In genomic region chr11:68213896-68214295, GRCm38 (mm10) we compare ENCODE assay signal across 15 mouse cellular contexts.
DNase-seq lines count a peak whose midpoint lies in the region; ATAC-seq and TF ChIP-seq lines count a peak whose summit lies in the region.
"Had no signal": no experiment of that assay in that cellular context is flagged by ENCODE, and none has a peak within 500 bp of the region (broad histone marks: within the 10 kb centered on the region; RNA-seq: fewer than 3 reads in every experiment).

No protein-coding gene starts in this region.

- H3K4me3 ChIP-seq in forebrain, embryonic 12.5 days (replicated peaks) = no peak overlapping the region
- no peak overlapping the region for H3K4me3 ChIP-seq in forebrain, postnatal 0 days (ENCODE audit: low read depth, low read length)

- no peak overlapping the region for H3K4me2 ChIP-seq in forebrain, embryonic 12.5 days
- H3K4me2 ChIP-seq in forebrain, postnatal 0 days (ENCODE audit: low read depth) = no peak overlapping the region
- H3K4me2 ChIP-seq: liver, embryonic 11.5 days had no signal

- H3K27ac ChIP-seq in forebrain, embryonic 12.5 days = peak overlapping the region; percentile 86
- no peak overlapping the region for H3K27ac ChIP-seq in forebrain, postnatal 0 days (ENCODE audit: low read depth, low read length)
- H3K27ac ChIP-seq: stomach, postnatal 0 days had no signal

- no peak for DNase-seq in forebrain, postnatal 0 days
- peak; percentile 48 for DNase-seq in kidney, postnatal 14 days
- DNase-seq in kidney, postnatal 10 days = no peak
- DNase-seq in thymus, postnatal 4 days = peak; percentile 48
- DNase-seq in thymus, postnatal 25 days = no peak
- no peak for DNase-seq in layer of hippocampus, postnatal 10 days (ENCODE audit: low spot score in 2 of 2)
- DNase-seq in adrenal gland, adult (ENCODE audit: inconsistent age in 2 of 2, low spot score in 1 of 2) = no peak
- DNase-seq: adrenal gland, postnatal 14 days; cerebellum, adult 2 months; heart, postnatal 10 days; lung, postnatal 4 days; right cerebral cortex, postnatal 4 days had no signal

- H3K36me3 ChIP-seq in forebrain, embryonic 12.5 days (replicated peaks) = 0 out of 2 replicates have a peak, but pooled peaks cover 5% of the 10 kb centered on the region
- H3K36me3 ChIP-seq in forebrain, postnatal 0 days (ENCODE audit: insufficient read depth) = no peaks in the 10 kb centered on the region

- peaks cover 3% of the 10 kb centered on the region; the same call in 1 of the 2 replicates for H3K27me3 ChIP-seq in forebrain, embryonic 12.5 days
- H3K27me3 ChIP-seq in forebrain, postnatal 0 days (ENCODE audit: insufficient read depth, low read length) = no peaks in the 10 kb centered on the region

- ATAC-seq in forebrain, embryonic 12.5 days (ENCODE audit: low FRiP score) = no peak
- no peak for ATAC-seq in forebrain, postnatal 0 days

- TF ChIP-seq CTCF in forebrain, postnatal 0 days (IDR thresholded peaks at IDR 0.05; ENCODE audit: low read depth) = no peak

- no peaks in the 10 kb centered on the region for H3K9me3 ChIP-seq in forebrain, embryonic 12.5 days
- H3K9me3 ChIP-seq in forebrain, postnatal 0 days (ENCODE audit: low read length) = no peaks in the 10 kb centered on the region

- H3K4me1 ChIP-seq in forebrain, embryonic 12.5 days = peaks cover 45% of the 10 kb centered on the region
- peaks cover 17% of the 10 kb centered on the region; the same call in 1 of the 2 replicates for H3K4me1 ChIP-seq in forebrain, postnatal 0 days (ENCODE audit: insufficient read depth)

- WGBS in forebrain, embryonic 12.5 days = 78% methylated on average over 3 of the region's 3 CpGs
- 85% methylated on average over 3 of the region's 3 CpGs for WGBS in forebrain, postnatal 0 days

- H3K9ac ChIP-seq in forebrain, embryonic 12.5 days = no peak overlapping the region
- no peak overlapping the region for H3K9ac ChIP-seq in forebrain, postnatal 0 days

Comparison
In these comparisons a context has a peak if more than half of its experiments do, and no peak if none do; other contexts are left out.
1. DNase-seq: peak in kidney, postnatal 14 days (single experiment) and thymus, postnatal 4 days (single experiment); none in forebrain, postnatal 0 days (single experiment), kidney, postnatal 10 days (single experiment), thymus, postnatal 25 days (single experiment), layer of hippocampus, postnatal 10 days (0 of 2) and adrenal gland, adult (0 of 2).